In the genomic region with DNA sequence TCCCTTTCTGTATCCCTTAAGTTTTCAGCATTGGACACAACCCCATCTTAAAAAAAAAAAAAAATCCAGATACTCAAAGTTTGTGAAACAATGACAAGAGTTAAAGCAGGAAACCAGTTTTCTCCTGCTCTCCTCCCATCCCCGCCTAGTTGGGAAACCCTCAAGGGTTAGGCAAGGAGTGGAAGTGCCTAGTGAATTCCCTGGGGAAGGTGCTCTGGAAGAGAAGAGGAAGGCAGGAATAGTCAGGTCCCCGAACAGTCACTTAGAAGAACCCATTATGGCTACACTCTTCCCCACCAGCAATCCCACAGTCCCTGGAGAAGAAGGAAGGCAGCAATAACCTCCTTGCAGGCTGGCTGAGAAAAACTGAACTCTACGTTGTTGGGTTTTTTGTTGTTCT, we compare ENCODE assay signal across 8 mouse cellular contexts. TPM values are rescaled to one million over a fixed set of nuclear protein-coding genes. Genes with fewer than 3 reads are reported as not detected.
A peak's percentile ranks its signal among the peaks of the same experiment; 100 is the strongest.
DNase-seq lines count a peak whose midpoint lies in the region; ATAC-seq and TF ChIP-seq lines count a peak whose summit lies in the region.

No protein-coding gene starts in this region.

- H3K4me2 ChIP-seq in CH12.LX (ENCODE audit: insufficient read depth, low read depth, poor library complexity, severe bottlenecking), result 0 out of 2 replicates have a peak overlapping the region, but pooled peaks have one; percentile 12
- H3K4me2 ChIP-seq in forebrain, embryonic 16.5 days (ENCODE audit: low read length), result peak overlapping the region; percentile 41
- H3K4me2 ChIP-seq in limb, embryonic 13.5 days (replicated peaks), result peak overlapping the region; percentile 50

- peak; percentile 21 for DNase-seq in gastrocnemius, adult 2 months
- DNase-seq in gastrocnemius, adult 8-10 months (ENCODE audit: low spot score in 2 of 2), result no peak
- no peak for DNase-seq in CH12.LX (ENCODE audit: extremely low read depth)
- DNase-seq in urinary bladder, postnatal 25 days (ENCODE audit: low spot score), result no peak
- no peak for DNase-seq in layer of hippocampus, adult 18-20 months (ENCODE audit: low spot score in 2 of 2)
- DNase-seq in yolk sac, embryonic 10.5 days (ENCODE audit: low spot score), result no peak

- TF ChIP-seq RAD21 in CH12.LX (IDR thresholded peaks at IDR 0.05; ENCODE audit: low read depth, low read length), result no peak

- ATAC-seq in forebrain, embryonic 16.5 days, result no peak
- ATAC-seq in limb, embryonic 13.5 days (ENCODE audit: low FRiP score, low read depth), result no peak

- H3K9ac ChIP-seq in CH12.LX (ENCODE audit: insufficient read depth, low read depth), result no peak overlapping the region
- H3K9ac ChIP-seq in forebrain, embryonic 16.5 days (replicated peaks; ENCODE audit: low read depth, low read length), result no peak overlapping the region
- H3K9ac ChIP-seq in limb, embryonic 13.5 days, result no peak overlapping the region

- in situ Hi-C loops in CH12.LX (cut with MboI; ENCODE audit: low pct_ligation_motif_present, low pct_unique_long_range_greater_than_20kb, low sequenced_read_pairs), result no loop called here

- H3K36me3 ChIP-seq in CH12.LX (replicated peaks in 1 of 2; ENCODE audit: control insufficient read depth in 1 of 2, insufficient read depth in 1 of 2, low read length in 1 of 2), result peaks cover 0 to 21% of the 10 kb centered on the region in 2 experiments
- no peaks in the 10 kb centered on the region; the same call in none of the 2 replicates for H3K36me3 ChIP-seq in forebrain, embryonic 16.5 days (ENCODE audit: control insufficient read depth, insufficient read depth)
- 0 out of 2 replicates have a peak, but pooled peaks cover 4% of the 10 kb centered on the region for H3K36me3 ChIP-seq in limb, embryonic 13.5 days

- peak overlapping the region; percentile 31 for H3K4me3 ChIP-seq in gastrocnemius, adult 2 months
- H3K4me3 ChIP-seq in CH12.LX (replicated peaks in 1 of 3; ENCODE audit: low read depth in 2 of 3, low read length in 2 of 3, poor library complexity in 1 of 3), result no peak overlapping the region
- peak overlapping the region; percentile 7; the same call in 1 of the 2 replicates for H3K4me3 ChIP-seq in forebrain, embryonic 16.5 days (replicated peaks; ENCODE audit: low read length)
- H3K4me3 ChIP-seq in limb, embryonic 13.5 days, result no peak overlapping the region

- H3K9me3 ChIP-seq in CH12.LX (replicated peaks; ENCODE audit: low read length), result no peaks in the 10 kb centered on the region
- H3K9me3 ChIP-seq in forebrain, embryonic 16.5 days (ENCODE audit: control insufficient read depth, low read length), result no peaks in the 10 kb centered on the region
- no peaks in the 10 kb centered on the region for H3K9me3 ChIP-seq in limb, embryonic 13.5 days

- TF ChIP-seq CTCF in gastrocnemius, adult 2 months (IDR thresholded peaks at IDR 0.05), result no peak
- TF ChIP-seq CTCF in CH12.LX (conservative IDR thresholded peaks at IDR 0.05 in 1 of 2, IDR thresholded peaks at IDR 0.05 in 1 of 2; ENCODE audit: low read depth in 2 of 2, low read length in 2 of 2), result no peak

- peak overlapping the region; percentile 35; the same call in 1 of the 2 replicates for H3K27ac ChIP-seq in gastrocnemius, adult 2 months
- no peak overlapping the region for H3K27ac ChIP-seq in CH12.LX (ENCODE audit: insufficient read depth, low read depth)
- H3K27ac ChIP-seq in forebrain, embryonic 16.5 days (ENCODE audit: low read length), result no peak overlapping the region
- H3K27ac ChIP-seq in limb, embryonic 13.5 days, result no peak overlapping the region

- no peak for TF ChIP-seq POLR2A in CH12.LX (IDR thresholded peaks at IDR 0.05; ENCODE audit: low read depth, low read length)

- intact Hi-C loops in gastrocnemius, adult 2 months (cut with DNase I), result no loop called here

- H3K79me2 ChIP-seq in CH12.LX (replicated peaks; ENCODE audit: control insufficient read depth, extremely low read depth, insufficient read depth, poor library complexity, severe bottlenecking), result peaks cover 10% of the 10 kb centered on the region

- no peak for TF ChIP-seq EP300 in CH12.LX (IDR thresholded peaks at IDR 0.05; ENCODE audit: low read length)

- H3K27me3 ChIP-seq in CH12.LX (replicated peaks), result no peaks in the 10 kb centered on the region
- no peaks in the 10 kb centered on the region for H3K27me3 ChIP-seq in forebrain, embryonic 16.5 days (replicated peaks; ENCODE audit: control insufficient read depth, insufficient read depth, low read length)
- H3K27me3 ChIP-seq in limb, embryonic 13.5 days, result no peaks in the 10 kb centered on the region

- WGBS in forebrain, embryonic 16.5 days, result 79% methylated on average over 3 of the region's 3 CpGs
- WGBS in limb, embryonic 13.5 days, result 53% methylated on average over 3 of the region's 3 CpGs

- dilution Hi-C loops in CH12.LX (cut with MboI; ENCODE audit: extremely low pct_ligation_motif_present, extremely low pct_unique_long_range_greater_than_20kb, low sequenced_read_pairs), result no loop called here

- peaks cover 11 to 59% of the 10 kb centered on the region in 2 experiments for H3K4me1 ChIP-seq in CH12.LX (ENCODE audit: control insufficient read depth in 1 of 2, insufficient read depth in 2 of 2)
- peaks cover 36% of the 10 kb centered on the region for H3K4me1 ChIP-seq in forebrain, embryonic 16.5 days (replicated peaks; ENCODE audit: control insufficient read depth, insufficient read depth, low read length)
- peaks cover 39% of the 10 kb centered on the region for H3K4me1 ChIP-seq in limb, embryonic 13.5 days

TF ChIP-seq in CH12.LX, 34 proteins besides CTCF, POLR2A, EP300 and RAD21:
- no peak for TF ChIP-seq NELFE (IDR thresholded peaks at IDR 0.05; ENCODE audit: low read depth, low read length)
- TF ChIP-seq SMC3 (IDR thresholded peaks at IDR 0.05; ENCODE audit: low read depth, low read length), result no peak
- TF ChIP-seq ZNF384 (IDR thresholded peaks at IDR 0.05; ENCODE audit: low read depth, low read length), result peak; percentile 53

RNA-seq across cellular contexts. Expression of a gene that starts 2.9 kb away (rescaled TPM):
- total RNA-seq in gastrocnemius, adult 2 months (2021), result 1 to 10 TPM; 8.1 to 10.0 TPM
- total RNA-seq in gastrocnemius, adult 8-10 months (2022), result 10 to 100 TPM in 1 of 4 experiments, 1 to 10 TPM in 3; 7.7 to 10.8 (median 8.9) TPM
- total RNA-seq in CH12.LX (2012; rRNA removed) (14.8 and 17.1 TPM in 2 replicates), CH12.LX (2014; rRNA removed) (22.4 and 22.9 TPM in 2 replicates)
- 15.6 and 20.4 TPM in 2 replicates for polyA plus RNA-seq in CH12.LX (2012; ENCODE audit: insufficient read length, low read depth)
- polyA plus RNA-seq in forebrain, embryonic 16.5 days (2015; fragmentation: Nextera tagmentation; extraction: Ambion mirVana), result 31.2 and 33.6 TPM in 2 replicates
- 11.1 and 12.2 TPM in 2 replicates for polyA plus RNA-seq in limb, embryonic 13.5 days (2015; fragmentation: Nextera tagmentation; extraction: Ambion mirVana)
- total RNA-seq in layer of hippocampus, adult 18-20 months (2021), result 10 to 100 TPM; 41.8 to 42.0 TPM

RNA-seq across cellular contexts. Expression of a gene that starts 57.3 kb away (rescaled TPM):
- 10 to 100 TPM in 1 of 2 experiments, 1 to 10 TPM in 1; 9.8 to 13.0 TPM for total RNA-seq in gastrocnemius, adult 2 months (2021)
- total RNA-seq in gastrocnemius, adult 8-10 months (2022), result 10 to 100 TPM; 12.1 to 13.7 (median 13.1) TPM
- total RNA-seq in CH12.LX (2012; rRNA removed) (55.2 and 55.5 TPM in 2 replicates), CH12.LX (2014; rRNA removed) (56.9 and 63.5 TPM in 2 replicates)
- 37.7 and 47.7 TPM in 2 replicates for polyA plus RNA-seq in CH12.LX (2012; ENCODE audit: insufficient read length, low read depth)
- polyA plus RNA-seq in forebrain, embryonic 16.5 days (2015; fragmentation: Nextera tagmentation; extraction: Ambion mirVana), result 35.6 and 39.5 TPM in 2 replicates
- 41.0 and 45.2 TPM in 2 replicates for polyA plus RNA-seq in limb, embryonic 13.5 days (2015; fragmentation: Nextera tagmentation; extraction: Ambion mirVana)
- total RNA-seq in layer of hippocampus, adult 18-20 months (2021), result 10 to 100 TPM; 19.2 to 19.7 TPM

Comparison
In these comparisons a context has a peak if more than half of its experiments do, and no peak if none do; other contexts are left out.
1. H3K4me3 ChIP-seq: peak in gastrocnemius, adult 2 months (single experiment) and forebrain, embryonic 16.5 days (single experiment); none in CH12.LX (0 of 3) and limb, embryonic 13.5 days (single experiment).
2. Peak in every context shown above with its lines, with median percentiles within 50 percentile points of each other: H3K4me2 ChIP-seq.